Mouse (Mus musculus) heart, embryonic 13.5 days (tissue): ENCODE results near the gene Mcm2. TPM values are rescaled to one million over a fixed set of nuclear protein-coding genes. Genes with fewer than 3 reads are reported as not detected.
A peak's percentile ranks its signal among the peaks of the same experiment; 100 is the strongest.

Experiments used
- ATAC-seq: fragments of 200-750 bp; cut with Nextera tagmentation; 2 replicates; pipeline ENCODE4 v1.8.0; 2017; ENCODE audit warnings: moderate TSS enrichment; ENCODE audit not compliant: insufficient number of reproducible peaks, low FRiP score, low TSS enrichment; ENCODE audit errors: extremely low read depth
- H3K27ac ChIP-seq: fragments of 300-500 bp; sonication (generic); replicated peaks from 2 replicates; pipeline ENCODE4 v1.5.1; 2015; ENCODE audit warnings: moderate library complexity, mild to moderate bottlenecking, inconsistent platforms
- H3K27me3 ChIP-seq: fragments of 300-500 bp; sonication (generic); replicated peaks from 2 replicates; pipeline ENCODE4 v1.6.1; 2015; ENCODE audit warnings: mild to moderate bottlenecking, inconsistent platforms
- H3K36me3 ChIP-seq: fragments of 300-500 bp; sonication (generic); 2 replicates; pipeline ENCODE4 v1.6.1; 2015; ENCODE audit warnings: mild to moderate bottlenecking, inconsistent platforms
- H3K4me1 ChIP-seq: fragments of 300-500 bp; sonication (generic); 2 replicates; pipeline ENCODE4 v1.6.1; 2015; ENCODE audit warnings: inconsistent platforms
- H3K4me2 ChIP-seq: fragments of 300-500 bp; sonication (generic); 2 replicates; pipeline ENCODE4 v1.6.1; 2015; ENCODE audit warnings: inconsistent platforms, mild to moderate bottlenecking, moderate library complexity
- H3K4me3 ChIP-seq: fragments of 300-500 bp; sonication (generic); 2 replicates; pipeline ENCODE4 v1.5.1; 2015; ENCODE audit warnings: moderate library complexity, mild to moderate bottlenecking, inconsistent platforms
- H3K9ac ChIP-seq: fragments of 300-500 bp; sonication (generic); 2 replicates; pipeline ENCODE4 v1.6.1; 2015; ENCODE audit warnings: inconsistent platforms, mild to moderate bottlenecking, moderate library complexity
- H3K9me3 ChIP-seq: fragments of 300-500 bp; sonication (generic); 2 replicates; pipeline ENCODE4 v1.6.1; 2016; ENCODE audit warnings: inconsistent platforms
- WGBS: fragments of 180-500 bp; shearing (Covaris S2); methylation state at CpG from one replicate; pipeline ENCODE4 v1.1.7; 2015; ENCODE audit warnings: mixed read lengths; 5-methylcytosine and 5-hydroxymethylcytosine counted together
- polyA plus RNA-seq: library from polyadenylated mRNA; unstranded; fragments of >200 nt; fragmentation: Nextera tagmentation; extraction: Ambion mirVana; gene quantifications from 2 replicates; pipeline ENCODE4 v1.2.1, GENCODE M21; 2015

The Mcm2 gene
- polyA plus RNA-seq, 1 experiment from 2014 or later: 98.3 TPM

GRCm38 (mm10) chr6:88844901-88845565, 53.5 kb downstream of the Mcm2 start:
- Histone ChIP-seq H3K4me2 (no peak overlapping the region), H3K4me1 (peaks cover 27% of the 10 kb centered on the region), H3K27me3 (no peaks in the 10 kb centered on the region), H3K27ac (no peak overlapping the region), H3K9ac (no peak overlapping the region), H3K36me3 (0 out of 2 replicates have a peak, but pooled peaks cover 3% of the 10 kb centered on the region), H3K9me3 (no peaks in the 10 kb centered on the region), H3K4me3 (no peak overlapping the region)
- WGBS: 82% methylated on average over 7 of the region's 7 CpGs
- no peak for ATAC-seq

GRCm38 (mm10) chr6:88843781-88844725, 54.5 kb downstream of the Mcm2 start:
- Histone ChIP-seq H3K9me3 (no peaks in the 10 kb centered on the region), H3K4me2 (peak overlapping the region; percentile 85), H3K4me3 (no peak overlapping the region), H3K9ac (no peak overlapping the region), H3K27ac (no peak overlapping the region), H3K27me3 (no peaks in the 10 kb centered on the region), H3K36me3 (peaks cover 11% of the 10 kb centered on the region), H3K4me1 (peaks cover 28% of the 10 kb centered on the region)
- ATAC-seq: no peak
- WGBS: 72% methylated on average over 9 of the region's 9 CpGs

GRCm38 (mm10) chr6:88843241-88843640, 55.3 kb downstream of the Mcm2 start:
- Histone ChIP-seq H3K27ac (no peak overlapping the region), H3K4me3 (peak overlapping the region; percentile 95), H3K27me3 (no peaks in the 10 kb centered on the region), H3K4me1 (peaks cover 28% of the 10 kb centered on the region), H3K4me2 (peak overlapping the region; percentile 85), H3K9me3 (no peaks in the 10 kb centered on the region), H3K36me3 (peaks cover 19% of the 10 kb centered on the region), H3K9ac (peak overlapping the region; percentile 91)
- 67% methylated on average over 7 of the region's 7 CpGs for WGBS
- no peak for ATAC-seq

GRCm38 (mm10) chr6:88842731-88843151, 55.8 kb downstream of the Mcm2 start:
- no peak for ATAC-seq
- H3K9ac ChIP-seq: peak overlapping the region; percentile 91
- peaks cover 21% of the 10 kb centered on the region for H3K36me3 ChIP-seq
- no peaks in the 10 kb centered on the region for H3K9me3 ChIP-seq
- peak overlapping the region; percentile 85 for H3K4me2 ChIP-seq
- WGBS: under 1% methylated on average over 32 of the region's 32 CpGs
- peak overlapping the region; percentile 95 for H3K4me3 ChIP-seq
- no peaks in the 10 kb centered on the region for H3K27me3 ChIP-seq
- H3K4me1 ChIP-seq: peaks cover 28% of the 10 kb centered on the region
- peak overlapping the region; percentile 84 for H3K27ac ChIP-seq

GRCm38 (mm10) chr6:88841781-88842689, 56.5 kb downstream of the Mcm2 start, which contains the start of gene Abtb1:
TSS of gene Abtb1 (minus strand) at chr6:88841984.
- Histone ChIP-seq H3K9ac (peak within 1 kb of the TSS; percentile 93), H3K4me2 (peak within 1 kb of the TSS; percentile 85), H3K4me1 (peaks cover 28% of the 10 kb centered on the region), H3K27me3 (no peaks in the 10 kb centered on the region), H3K9me3 (no peaks in the 10 kb centered on the region), H3K36me3 (peaks cover 28% of the 10 kb centered on the region), H3K4me3 (peak within 1 kb of the TSS; percentile 95), H3K27ac (peak within 1 kb of the TSS; percentile 84)
- under 1% methylated on average over 72 of the region's 72 CpGs for WGBS
- ATAC-seq: peak; percentile 88

- H3K4me3 ChIP-seq: peak overlapping the region; percentile 95
- peaks cover 28% of the 10 kb centered on the region for H3K4me1 ChIP-seq
- peaks cover 34% of the 10 kb centered on the region for H3K36me3 ChIP-seq
- peak overlapping the region; percentile 93 for H3K9ac ChIP-seq
- ATAC-seq: peak; percentile 5; the same call in 1 of the 2 replicates
- WGBS: under 1% methylated on average over 22 of the region's 22 CpGs
- no peaks in the 10 kb centered on the region for H3K27me3 ChIP-seq
- H3K4me2 ChIP-seq: peak overlapping the region; percentile 85
- H3K9me3 ChIP-seq: no peaks in the 10 kb centered on the region
- H3K27ac ChIP-seq: peak overlapping the region; percentile 84
Measured at GRCm38 (mm10) chr6:88841514-88841780, 57.1 kb downstream of the Mcm2 start.

GRCm38 (mm10) chr6:88840791-88841513, 57.6 kb downstream of the Mcm2 start:
- Histone ChIP-seq H3K27me3 (no peaks in the 10 kb centered on the region), H3K9ac (peak overlapping the region; percentile 93), H3K4me2 (peak overlapping the region; percentile 85), H3K9me3 (no peaks in the 10 kb centered on the region), H3K27ac (peak overlapping the region; percentile 84), H3K4me1 (peaks cover 28% of the 10 kb centered on the region), H3K4me3 (peak overlapping the region; percentile 95), H3K36me3 (peaks cover 38% of the 10 kb centered on the region)
- 52% methylated on average over 9 of the region's 9 CpGs for WGBS
- ATAC-seq: no peak

- H3K9me3 ChIP-seq: no peaks in the 10 kb centered on the region
- no peak for ATAC-seq
- H3K4me2 ChIP-seq: peak overlapping the region; percentile 85
- 74% methylated on average over 3 of the region's 3 CpGs for WGBS
- H3K9ac ChIP-seq: peak overlapping the region; percentile 93; the same call in 1 of the 2 replicates
- no peaks in the 10 kb centered on the region for H3K27me3 ChIP-seq
- H3K36me3 ChIP-seq: peaks cover 46% of the 10 kb centered on the region
- peaks cover 28% of the 10 kb centered on the region for H3K4me1 ChIP-seq
- peak overlapping the region; percentile 95 for H3K4me3 ChIP-seq
- H3K27ac ChIP-seq: no peak overlapping the region
Measured at GRCm38 (mm10) chr6:88840211-88840610, 58.4 kb downstream of the Mcm2 start.

- Histone ChIP-seq H3K27ac (no peak overlapping the region), H3K4me1 (peaks cover 31% of the 10 kb centered on the region), H3K36me3 (peaks cover 52% of the 10 kb centered on the region), H3K9me3 (no peaks in the 10 kb centered on the region), H3K27me3 (no peaks in the 10 kb centered on the region), H3K4me3 (peak overlapping the region; percentile 95), H3K4me2 (peak overlapping the region; percentile 85), H3K9ac (0 out of 2 replicates have a peak overlapping the region, but pooled peaks have one; percentile 24)
- no peak for ATAC-seq
- WGBS: 80% methylated on average over 26 of the region's 26 CpGs
Measured at GRCm38 (mm10) chr6:88839135-88839970, 59.2 kb downstream of the Mcm2 start.

- no peak for ATAC-seq
- peaks cover 52% of the 10 kb centered on the region for H3K36me3 ChIP-seq
- H3K27me3 ChIP-seq: no peaks in the 10 kb centered on the region
- no peaks in the 10 kb centered on the region for H3K9me3 ChIP-seq
- no peak overlapping the region for H3K9ac ChIP-seq
- WGBS: 86% methylated on average over 10 of the region's 10 CpGs
- H3K4me3 ChIP-seq: no peak overlapping the region
- no peak overlapping the region for H3K4me2 ChIP-seq
- H3K27ac ChIP-seq: no peak overlapping the region
- H3K4me1 ChIP-seq: peaks cover 33% of the 10 kb centered on the region
Measured at GRCm38 (mm10) chr6:88838613-88839012, 60.0 kb downstream of the Mcm2 start.
